Mouse (Mus musculus) heart, adult 2 months (tissue): ENCODE measurements at regions not wholly inside any gene's neighbourhood (a gene's known extent, or its start where the extent isn't known, plus 50 kb on each side); places are given as distances from the start of the nearest gene placed in this dataset.

Experiments used
- DNase-seq, 2 experiments: peaks; one replicate each; pipeline ENCODE4 v3.0.0; 2021
- H3K27ac ChIP-seq: fragments of 200-600 bp; 2 replicates; pipeline ENCODE4 v1.8.1; 2022
- H3K27me3 ChIP-seq: fragments of 200-500 bp; 2 replicates; pipeline ENCODE4 v1.6.1; 2012; ENCODE audit warnings: mild to moderate bottlenecking, low read length, inconsistent platforms, mixed read lengths; ENCODE audit not compliant: control insufficient read depth, insufficient read depth
- H3K36me3 ChIP-seq: fragments of 200-500 bp; 2 replicates; pipeline ENCODE4 v1.6.1; 2012; ENCODE audit warnings: low read length, inconsistent platforms; ENCODE audit not compliant: control insufficient read depth, insufficient read depth
- H3K4me1 ChIP-seq: fragments of 200-500 bp; 2 replicates; pipeline ENCODE4 v1.6.1; 2011; ENCODE audit warnings: low read length; ENCODE audit not compliant: control insufficient read depth, insufficient read depth
- H3K4me3 ChIP-seq: fragments of 200-600 bp; 2 replicates; pipeline ENCODE4 v1.8.1; 2022
- H3K79me2 ChIP-seq: fragments of 200-500 bp; replicated peaks from 2 replicates; pipeline ENCODE4 v1.6.1; 2012; ENCODE audit warnings: mild to moderate bottlenecking, inconsistent platforms, low read length, moderate library complexity, mixed read lengths; ENCODE audit not compliant: control insufficient read depth, insufficient read depth
- H3K9ac ChIP-seq: fragments of 200-500 bp; 2 replicates; pipeline ENCODE4 v1.6.1; 2012; ENCODE audit warnings: low read depth, mild to moderate bottlenecking, control low read depth, inconsistent platforms, low read length, mixed read lengths
- CTCF ChIP-seq: fragments of 200-600 bp; IDR thresholded peaks from 2 replicates; pipeline ENCODE4 v1.8.1; 2022; ENCODE audit warnings: antibody characterized with exemption, mild to moderate bottlenecking, moderate library complexity
- EP300 ChIP-seq: fragments of 200-500 bp; IDR thresholded peaks from 2 replicates; pipeline ENCODE4 v1.6.1; 2011; ENCODE audit warnings: low read depth, low read length, control low read depth; ENCODE audit not compliant: insufficient read depth
- POLR2A ChIP-seq: fragments of 200-500 bp; IDR thresholded peaks from 2 replicates; pipeline ENCODE4 v1.6.1; 2011; ENCODE audit warnings: mild to moderate bottlenecking, low read depth, low read length, control low read depth; ENCODE audit not compliant: insufficient read depth
- WGBS: fragments of 180-500 bp; shearing (Covaris S2); methylation state at CpG from one replicate; pipeline ENCODE4 v1.1.7; 2018; 5-methylcytosine and 5-hydroxymethylcytosine counted together
- intact Hi-C: fragments of 180-260 bp; cut with DNase I; formaldehyde crosslinking; loops from one replicate; pipeline ENCODE4 v1.15.1; 2025

- Histone ChIP-seq H3K36me3 (no peaks in the 10 kb centered on the region), H3K27me3 (no peaks in the 10 kb centered on the region), H3K27ac (no peak overlapping the region), H3K4me1 (peaks cover 4% of the 10 kb centered on the region; the same call in 1 of the 2 replicates), H3K79me2 (no peaks in the 10 kb centered on the region), H3K4me3 (no peak overlapping the region), H3K9ac (no peak overlapping the region)
- intact Hi-C loops: no loop called here
- WGBS: 69% methylated on average over 2 of the region's 2 CpGs
- no peak for TF ChIP-seq POLR2A
- TF ChIP-seq CTCF: no peak
- no peak for TF ChIP-seq EP300
- no peak for DNase-seq
Observed at GRCm38 (mm10) chr16:93081533-93081932, 255.6 kb upstream of the Runx1 start.

GRCm38 (mm10) chr16:93079660-93080390 is 253.9 kb upstream of the Runx1 start:
- Histone ChIP-seq H3K36me3 (no peaks in the 10 kb centered on the region), H3K4me3 (no peak overlapping the region), H3K79me2 (no peaks in the 10 kb centered on the region), H3K27ac (peak overlapping the region; percentile 49), H3K4me1 (peaks cover 4% of the 10 kb centered on the region; the same call in 1 of the 2 replicates), H3K27me3 (no peaks in the 10 kb centered on the region), H3K9ac (no peak overlapping the region)
- DNase-seq: peak; percentile 54 to 55
- 59% methylated on average over 17 of the region's 17 CpGs for WGBS
- no peak for TF ChIP-seq EP300
- no peak for TF ChIP-seq POLR2A
- TF ChIP-seq CTCF: no peak
- intact Hi-C loops: no loop called here

- TF ChIP-seq POLR2A: no peak
- TF ChIP-seq EP300: no peak
- no peak for TF ChIP-seq CTCF
- DNase-seq: no peak
- Histone ChIP-seq H3K27me3 (no peaks in the 10 kb centered on the region), H3K4me1 (peaks cover 4% of the 10 kb centered on the region; the same call in 1 of the 2 replicates), H3K79me2 (no peaks in the 10 kb centered on the region), H3K4me3 (no peak overlapping the region), H3K36me3 (no peaks in the 10 kb centered on the region), H3K27ac (peak overlapping the region; percentile 49; the same call in 1 of the 2 replicates), H3K9ac (no peak overlapping the region)
- intact Hi-C loops: no loop called here
- 75% methylated on average over 3 of the region's 3 CpGs for WGBS
Observed at GRCm38 (mm10) chr16:93078909-93079308, 253.0 kb upstream of the Runx1 start.

GRCm38 (mm10) chr16:93075488-93075887 is 249.5 kb upstream of the Runx1 start:
- WGBS: 93% methylated on average over 11 of the region's 11 CpGs
- H3K27ac ChIP-seq: no peak overlapping the region
- DNase-seq: no peak
- no peak overlapping the region for H3K9ac ChIP-seq
- H3K4me3 ChIP-seq: no peak overlapping the region
- H3K4me1 ChIP-seq: peaks cover 3% of the 10 kb centered on the region; the same call in 1 of the 2 replicates
- H3K79me2 ChIP-seq: no peaks in the 10 kb centered on the region
- no peaks in the 10 kb centered on the region for H3K36me3 ChIP-seq
- no peak for TF ChIP-seq CTCF
- no peak for TF ChIP-seq EP300
- no peak for TF ChIP-seq POLR2A
- no peaks in the 10 kb centered on the region for H3K27me3 ChIP-seq
- intact Hi-C loops: no loop called here

- Histone ChIP-seq H3K79me2 (no peaks in the 10 kb centered on the region), H3K27ac (peak overlapping the region; percentile 59), H3K4me1 (peaks cover 1% of the 10 kb centered on the region; the same call in 1 of the 2 replicates), H3K36me3 (no peaks in the 10 kb centered on the region), H3K9ac (no peak overlapping the region), H3K4me3 (no peak overlapping the region), H3K27me3 (no peaks in the 10 kb centered on the region)
- peak; percentile 65 to 72 for DNase-seq
- intact Hi-C loops: no loop called here
- WGBS: 16% methylated on average over 6 of the region's 6 CpGs
- TF ChIP-seq CTCF (peak; percentile 37), EP300 (no peak)
Observed at GRCm38 (mm10) chr16:93072156-93072555, 246.2 kb upstream of the Runx1 start.

GRCm38 (mm10) chr16:93071726-93072125 is 245.8 kb upstream of the Runx1 start:
- no peaks in the 10 kb centered on the region for H3K36me3 ChIP-seq
- no peaks in the 10 kb centered on the region for H3K79me2 ChIP-seq
- peak overlapping the region; percentile 59 for H3K27ac ChIP-seq
- TF ChIP-seq EP300: no peak
- H3K9ac ChIP-seq: no peak overlapping the region
- 26% methylated on average over 6 of the region's 6 CpGs for WGBS
- no peak overlapping the region for H3K4me3 ChIP-seq
- intact Hi-C loops: no loop called here
- H3K4me1 ChIP-seq: peaks cover 1% of the 10 kb centered on the region; the same call in 1 of the 2 replicates
- no peaks in the 10 kb centered on the region for H3K27me3 ChIP-seq
- DNase-seq: peak; percentile 26 to 35
